Mouse (Mus musculus): ENCODE results near the gene Slmap. TPM values are rescaled to one million over a fixed set of nuclear protein-coding genes. Genes with fewer than 3 reads are reported as not detected.

The Slmap gene
- polyA plus RNA-seq, 1 experiment from 2014 or later: 46.3 TPM

- ATAC-seq (replicated peaks; ENCODE audit: low FRiP score, low TSS enrichment, low read depth) (no peak), DNase-seq (ENCODE audit: low spot score) (peak; percentile 91)
- H3K4me3 ChIP-seq (ENCODE audit: low read depth, low read length): no peak overlapping the region
- H3K4me2 ChIP-seq (ENCODE audit: low read length): no peak overlapping the region
- no peaks in the 10 kb centered on the region for H3K9me3 ChIP-seq (ENCODE audit: control insufficient read depth, low read length)
- no peak overlapping the region for H3K9ac ChIP-seq (ENCODE audit: low read length)
- H3K27me3 ChIP-seq (replicated peaks; ENCODE audit: control insufficient read depth, insufficient read depth, low read length): no peaks in the 10 kb centered on the region
- no peaks in the 10 kb centered on the region for H3K4me1 ChIP-seq (replicated peaks; ENCODE audit: control insufficient read depth, insufficient read depth, low read length)
- H3K27ac ChIP-seq (ENCODE audit: low read depth): no peak overlapping the region
- WGBS: 3% methylated on average over 2 of the region's 2 CpGs
- H3K36me3 ChIP-seq (ENCODE audit: control insufficient read depth, insufficient read depth, low read length): no peaks in the 10 kb centered on the region
Observed at GRCm38 (mm10) chr14:26376652-26377051, 158.1 kb downstream of the Slmap start.

Other genes starting within 250 kb of the Slmap start
- gene Dennd6a, start 38.9 kb upstream of the Slmap start, polyA plus RNA-seq (2014; fragmentation: Nextera tagmentation; extraction: Ambion mirVana): 34.4 and 35.3 TPM in 2 replicates
- gene Arf4, start 103.1 kb upstream of the Slmap start, polyA plus RNA-seq (2014; fragmentation: Nextera tagmentation; extraction: Ambion mirVana): 579 and 583 TPM in 2 replicates
- 11.3 and 11.7 TPM in 2 replicates for gene Pde12, start 135.0 kb upstream of the Slmap start, polyA plus RNA-seq (2014; fragmentation: Nextera tagmentation; extraction: Ambion mirVana)
- 0.12 and 0.31 TPM in 2 replicates for gene Dnah12, start 158.3 kb upstream of the Slmap start, polyA plus RNA-seq (2014; fragmentation: Nextera tagmentation; extraction: Ambion mirVana)

Measured in intestine, embryonic 14.5 days (tissue).